Mouse (Mus musculus) ovary, postnatal 14 days (tissue): ENCODE results near the gene Sat2.

Source experiments
- DNase-seq: peaks from one replicate; pipeline ENCODE4 v3.0.0; 2022; ENCODE audit warnings: low spot score

Sat2 gene

DNA sequence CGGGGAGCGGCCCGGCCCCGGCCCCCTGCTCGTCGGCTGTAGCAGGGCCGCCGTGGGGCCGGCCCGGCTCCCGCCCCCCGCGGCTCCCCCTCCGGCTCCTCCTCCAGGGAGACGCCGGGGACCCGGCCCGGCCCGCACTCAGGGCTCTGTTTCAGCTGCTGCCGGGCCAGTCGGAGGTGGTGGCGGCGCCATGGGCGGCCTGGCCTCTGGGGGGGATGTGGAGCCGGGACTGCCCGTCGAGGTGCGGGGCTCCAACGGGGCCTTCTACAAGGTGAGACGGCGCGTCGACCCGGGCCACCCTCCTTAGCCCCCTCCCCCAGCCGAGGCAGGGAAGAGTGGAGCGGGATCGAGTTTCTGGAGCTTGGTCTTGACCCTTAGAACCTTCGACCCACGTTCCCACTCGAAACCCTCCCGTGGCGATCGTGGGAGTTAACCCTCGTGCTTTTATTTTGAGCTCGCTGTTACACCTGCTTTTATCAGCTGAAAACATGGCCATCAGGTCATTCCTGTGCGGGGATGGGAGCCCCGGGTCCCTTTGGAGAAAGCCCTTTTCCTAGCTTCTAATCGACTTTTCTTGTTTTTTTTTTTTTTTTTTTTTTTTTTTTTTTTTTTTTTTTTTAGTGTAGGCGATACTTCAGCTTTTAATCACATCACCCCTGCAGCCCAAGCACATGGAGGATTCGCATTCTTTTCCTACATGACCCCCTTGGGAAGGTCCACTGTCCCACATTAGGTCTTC is 11.5 kb downstream of the Sat2 start:
- peak; percentile 62 for DNase-seq

DNA sequence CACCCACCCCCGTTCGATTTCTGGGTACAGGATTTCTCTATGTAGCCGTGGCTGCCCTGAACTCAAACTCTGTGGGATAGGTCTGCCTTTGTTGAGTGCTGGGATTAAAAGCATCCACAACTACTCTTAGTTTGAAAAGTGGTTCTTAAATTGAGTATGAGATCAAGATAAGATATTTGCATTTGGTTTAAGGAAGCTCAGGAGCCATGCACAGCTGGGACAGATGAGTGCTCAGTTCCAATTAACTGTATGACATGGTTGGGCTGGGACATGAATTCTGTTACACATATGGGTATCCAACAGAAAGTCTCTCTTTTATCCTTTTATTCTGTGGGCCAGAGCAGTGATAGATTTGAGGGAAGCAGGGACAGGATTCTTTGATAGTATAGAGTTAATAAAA is 13.6 kb downstream of the Sat2 start:
- DNase-seq: no peak

DNA sequence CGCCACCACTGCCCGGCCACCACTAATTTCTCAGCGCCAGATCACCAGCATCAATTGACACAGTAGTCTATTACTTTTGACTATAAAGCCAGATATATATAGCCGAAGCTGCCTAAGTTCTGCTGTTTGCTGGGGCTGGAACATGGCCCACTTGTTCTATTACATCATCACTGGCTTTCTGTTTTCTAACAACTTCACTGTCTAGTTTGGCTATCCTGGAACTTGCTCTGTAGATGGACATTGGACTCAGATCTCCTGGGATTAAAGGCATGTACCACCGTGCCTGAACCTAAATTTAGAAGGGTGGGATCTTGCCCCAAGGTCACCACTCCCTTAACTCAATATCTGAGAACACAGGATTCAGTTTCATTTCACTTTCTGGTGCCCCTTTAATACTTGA is 24.0 kb downstream of the Sat2 start:
- no peak for DNase-seq

DNA sequence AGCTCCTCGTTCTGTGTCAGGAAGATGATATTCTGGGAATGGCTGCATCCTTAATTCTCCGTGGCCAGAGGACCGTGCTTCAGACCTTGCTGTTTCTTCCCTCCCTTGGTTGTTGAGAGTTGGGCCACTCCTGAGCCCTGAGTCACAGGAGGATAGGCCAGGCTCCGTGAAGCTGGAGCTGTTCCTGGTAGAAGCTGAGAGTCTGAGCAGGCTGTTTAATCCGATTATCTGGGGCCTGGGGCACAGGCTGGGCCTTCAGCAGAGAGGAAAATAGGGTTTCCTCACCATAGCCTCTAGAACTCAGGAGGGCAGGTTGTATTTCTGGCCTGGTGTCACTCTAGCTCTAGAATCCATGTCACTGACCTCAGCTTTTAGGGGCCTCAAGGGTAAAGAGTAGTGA is 31.6 kb downstream of the Sat2 start:
- no peak for DNase-seq

DNA sequence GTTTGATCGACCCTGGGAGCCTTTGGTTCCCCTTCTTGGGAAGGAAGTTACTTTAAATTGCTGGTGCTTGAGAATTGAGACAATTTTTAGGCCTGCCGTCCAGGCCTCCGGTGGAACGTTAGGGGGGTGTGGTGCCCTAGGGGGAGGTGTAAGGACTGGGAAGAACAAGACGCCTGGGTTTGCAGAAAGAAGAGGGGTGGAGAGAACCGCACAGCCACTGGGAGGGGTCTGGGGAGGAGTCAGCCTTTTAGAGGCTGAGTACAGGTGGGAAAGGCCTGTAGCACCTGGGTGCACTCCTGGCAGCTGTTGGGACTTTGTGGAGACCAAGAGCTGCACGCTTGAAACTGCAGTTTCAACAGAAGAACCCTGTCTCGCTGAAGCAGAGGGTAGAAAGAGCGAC is 32.9 kb downstream of the Sat2 start:
- DNase-seq: no peak

DNA sequence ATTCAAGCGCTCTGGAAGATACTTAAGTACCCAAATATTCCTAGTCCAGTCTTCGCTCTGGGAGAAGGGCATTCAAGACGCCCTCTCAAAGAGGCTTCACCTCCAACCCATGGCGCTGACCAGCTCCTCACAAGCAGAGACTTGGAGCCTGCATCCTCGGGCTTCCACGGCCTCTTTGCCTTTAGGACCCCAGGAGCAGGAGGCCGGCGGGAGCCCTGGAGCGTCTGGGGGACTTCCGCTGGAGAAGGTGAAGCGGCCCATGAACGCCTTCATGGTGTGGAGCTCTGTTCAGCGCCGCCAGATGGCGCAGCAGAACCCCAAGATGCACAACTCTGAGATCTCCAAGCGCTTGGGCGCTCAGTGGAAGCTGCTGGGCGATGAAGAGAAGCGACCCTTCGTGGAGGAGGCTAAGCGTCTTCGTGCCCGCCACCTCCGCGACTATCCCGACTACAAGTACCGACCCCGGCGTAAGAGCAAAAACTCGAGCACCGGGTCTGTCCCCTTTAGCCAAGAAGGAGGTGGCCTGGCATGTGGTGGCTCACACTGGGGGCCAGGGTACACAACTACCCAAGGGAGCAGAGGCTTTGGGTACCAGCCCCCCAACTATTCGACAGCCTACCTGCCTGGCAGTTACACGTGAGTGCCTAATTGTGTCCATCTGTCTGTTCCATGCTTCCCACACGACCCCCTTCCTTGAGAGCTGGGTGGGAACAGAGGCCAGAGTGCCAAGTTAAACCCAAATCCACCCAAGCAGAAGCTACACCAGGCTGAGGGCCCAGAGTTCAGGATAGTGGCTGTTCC is 33.6 kb downstream of the Sat2 start, which contains the start of gene Sox15:
TSS of gene Sox15 (plus strand) at position 51 of the 801 bp plus-strand sequence.
- DNase-seq: peak; percentile 56

DNA sequence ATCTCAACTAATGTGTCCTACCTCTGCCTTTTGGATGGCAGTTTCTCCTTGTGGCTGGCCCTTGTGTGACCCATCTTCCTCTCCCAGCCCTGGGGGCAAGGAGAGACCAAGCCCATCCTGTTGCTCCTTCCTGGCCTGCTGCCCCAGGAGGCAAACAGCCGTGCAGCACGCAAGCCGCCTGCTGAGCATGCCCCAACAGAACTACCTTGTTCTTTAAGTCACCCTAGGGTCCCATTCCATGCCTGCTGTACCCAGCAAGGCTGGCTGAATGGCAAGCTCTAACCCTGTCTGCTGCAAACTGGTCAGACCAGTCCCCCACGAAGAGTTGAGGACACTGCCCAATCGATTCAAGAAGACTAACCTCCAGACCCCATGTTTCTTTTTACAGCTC is 34.2 kb downstream of the Sat2 start:
- DNase-seq: no peak

DNA sequence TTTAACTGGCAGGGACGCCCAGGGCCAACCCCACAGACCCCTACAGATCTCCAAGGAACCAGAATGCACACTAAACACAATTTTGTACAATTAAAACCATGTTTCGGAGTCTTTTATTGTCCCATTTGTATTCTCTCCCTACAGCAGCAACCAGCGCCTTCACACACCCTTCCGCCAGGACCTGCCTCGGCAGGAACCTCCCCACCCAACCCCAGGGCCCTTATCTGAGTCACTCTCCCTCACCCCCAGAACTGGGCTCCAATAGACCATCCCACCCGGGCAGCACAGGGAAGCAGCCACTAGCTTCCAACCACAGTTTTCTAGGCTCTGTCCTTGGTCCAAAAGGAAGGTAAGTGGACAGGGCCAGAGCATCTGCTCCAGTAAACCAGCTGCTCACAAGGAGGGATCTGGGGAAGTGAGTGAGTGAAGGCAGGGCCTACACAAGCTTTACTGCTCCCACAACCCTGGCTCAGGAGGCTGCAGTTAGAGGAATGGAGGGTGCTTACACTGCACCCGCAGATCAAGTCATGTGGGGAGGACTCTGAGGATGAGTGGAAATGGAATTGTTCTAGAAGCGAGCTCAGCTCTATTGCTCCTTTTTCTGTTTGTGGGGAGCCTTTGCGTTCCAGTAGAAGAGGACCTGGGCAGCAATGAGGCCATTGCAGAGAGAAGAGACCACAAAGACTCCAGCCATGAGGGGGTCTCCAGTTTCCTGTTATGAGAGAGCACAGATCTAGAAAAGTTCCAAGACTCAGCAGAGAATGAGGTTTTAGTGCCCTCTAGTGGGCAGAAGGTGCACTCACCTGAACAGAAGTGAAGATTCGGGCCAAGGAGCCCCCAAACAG is 35.0 kb downstream of the Sat2 start:
- no peak for DNase-seq

DNA sequence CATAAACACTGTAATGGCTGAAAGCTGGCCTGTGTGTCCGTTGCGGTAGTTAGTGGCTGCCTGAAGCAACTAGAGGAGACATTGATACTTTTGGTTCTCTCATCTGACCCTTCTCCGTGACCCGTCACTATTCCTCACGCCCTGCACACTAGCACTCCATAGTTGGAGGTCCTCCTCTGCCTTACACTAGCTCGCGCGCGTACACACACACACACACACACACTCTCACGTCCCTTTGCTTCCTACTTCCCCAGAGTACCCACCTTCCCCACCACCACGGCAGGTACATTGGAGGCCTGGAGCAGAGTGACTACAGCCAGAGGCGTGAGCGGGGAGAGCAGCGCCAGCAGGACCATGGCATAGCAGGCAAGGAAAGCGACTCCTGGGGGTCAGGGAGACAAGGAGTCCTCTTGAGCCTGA is 35.6 kb downstream of the Sat2 start:
- no peak for DNase-seq

DNA sequence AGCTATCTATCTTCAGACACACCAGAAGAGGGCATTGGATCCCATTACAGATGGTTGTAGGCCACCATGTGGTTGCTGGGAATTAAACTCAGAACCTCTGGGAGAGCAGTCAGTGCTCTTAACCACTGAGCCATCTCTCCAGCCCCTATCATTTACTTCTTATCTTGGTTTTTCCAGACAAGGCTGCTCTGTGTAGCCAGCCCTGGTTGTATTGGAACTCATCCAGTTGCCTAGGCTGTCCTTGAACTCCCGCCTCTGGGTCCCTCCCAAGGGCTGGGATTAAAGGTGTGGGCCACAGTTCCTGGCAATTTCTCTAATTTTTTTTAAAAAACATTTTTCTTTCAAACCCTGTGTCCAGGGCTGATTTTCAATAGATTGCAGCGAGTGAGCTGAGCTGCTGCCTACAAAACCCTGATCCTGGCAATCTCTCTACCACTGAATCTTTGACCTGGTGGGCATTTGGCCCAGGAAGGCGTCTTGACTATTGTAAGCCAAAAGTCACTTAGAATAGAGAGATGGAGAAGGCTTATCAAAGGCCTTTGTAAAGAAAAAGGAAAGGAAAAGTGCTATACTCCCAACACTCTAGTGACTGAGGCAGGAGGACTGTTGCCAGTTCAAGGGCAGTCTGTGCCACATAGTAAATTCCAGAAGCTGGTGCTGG is 39.5 kb downstream of the Sat2 start:
- no peak for DNase-seq

DNA sequence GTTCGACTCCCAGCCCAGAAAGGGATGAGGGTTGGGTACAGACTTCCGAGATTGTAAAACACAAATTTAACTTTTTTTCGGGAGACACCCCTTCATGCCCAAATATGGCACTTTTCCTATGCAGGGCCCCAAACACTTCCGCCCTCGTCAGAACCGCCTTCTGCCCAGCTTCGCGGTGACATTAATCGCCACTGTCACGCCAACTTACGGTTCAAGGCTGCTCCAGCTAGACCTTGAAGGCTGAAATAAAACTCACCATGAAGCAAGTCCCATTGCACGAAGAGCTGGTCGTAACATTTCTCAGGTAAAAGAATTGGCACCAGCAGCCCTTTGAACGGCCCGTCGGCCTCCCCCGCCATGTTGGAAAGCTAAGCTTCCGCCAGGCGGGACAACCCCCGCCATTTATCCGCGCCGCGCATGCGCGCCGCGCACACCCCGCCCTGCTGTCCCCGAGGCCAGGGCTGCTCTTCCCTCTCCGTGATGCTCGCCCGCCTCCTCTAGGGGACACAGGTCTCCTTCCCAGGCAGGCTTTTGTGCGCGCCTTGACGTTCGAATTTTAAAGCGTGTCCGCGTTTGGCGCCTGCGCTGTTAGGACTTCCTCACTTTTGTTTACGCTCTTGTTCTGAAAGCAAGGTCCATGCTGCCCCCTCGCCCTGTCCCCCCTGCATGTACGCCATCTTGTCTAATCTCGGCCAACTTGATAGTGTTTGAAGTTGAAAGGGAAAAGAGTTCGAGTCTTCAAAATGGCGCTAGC is 40.6 kb downstream of the Sat2 start, which contains the start of gene Mpdu1:
TSS of gene Mpdu1 (minus strand) at position 430 of the 754 bp plus-strand sequence.
- DNase-seq: peak; percentile 78

DNA sequence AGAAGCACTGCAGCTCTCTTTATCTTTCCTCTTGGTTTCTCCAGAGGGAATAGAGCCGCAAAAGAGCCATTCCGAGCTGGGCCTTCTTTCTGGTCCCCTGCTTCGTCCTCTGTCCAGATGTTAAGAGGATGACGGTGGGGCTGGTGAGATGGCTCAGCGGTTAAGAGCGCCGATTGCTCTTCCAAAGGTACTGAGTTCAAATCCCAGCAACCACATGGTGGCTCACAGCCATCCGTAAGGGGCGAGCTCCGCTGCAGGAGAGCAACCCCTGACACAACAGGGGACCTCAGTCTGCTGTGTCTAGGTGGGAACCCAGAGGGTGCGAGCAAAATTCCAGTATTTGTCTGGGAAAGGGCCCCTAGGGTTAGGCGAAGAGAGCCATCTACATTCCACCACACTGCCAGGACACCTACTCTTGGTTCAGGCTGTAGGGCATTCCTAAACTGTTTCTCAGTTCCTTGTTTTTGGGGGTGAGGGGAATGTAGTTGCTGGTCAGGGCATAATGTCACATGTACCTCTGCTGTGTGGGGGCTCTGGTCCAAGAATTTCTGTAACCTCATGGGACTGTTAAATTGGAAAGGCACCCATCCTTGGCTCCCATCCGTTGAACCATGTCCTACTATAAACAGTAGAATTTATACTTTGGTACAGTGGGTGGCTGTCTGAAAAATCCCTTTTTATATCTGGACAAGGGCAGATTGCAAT is 41.3 kb downstream of the Sat2 start:
- DNase-seq: no peak

DNA sequence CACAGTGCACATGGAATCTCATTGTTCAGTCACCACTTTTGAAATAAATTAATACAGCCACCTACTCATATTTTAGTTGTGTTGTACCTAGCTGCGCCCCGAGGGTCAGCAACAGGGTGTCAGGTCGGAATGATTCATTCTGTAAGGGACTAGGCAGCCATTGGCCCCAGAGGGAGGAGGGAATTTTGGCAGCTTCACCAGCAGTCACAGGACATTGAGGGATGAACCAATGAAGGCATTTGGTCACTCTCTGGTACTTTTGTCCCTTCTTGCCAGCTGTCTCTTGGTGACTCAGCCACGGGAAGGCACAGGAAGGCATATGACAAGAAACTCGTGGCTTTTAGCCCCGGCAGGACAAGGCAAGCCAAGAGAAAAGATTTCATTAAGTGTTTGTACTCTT is 42.0 kb downstream of the Sat2 start:
- DNase-seq: no peak

DNA sequence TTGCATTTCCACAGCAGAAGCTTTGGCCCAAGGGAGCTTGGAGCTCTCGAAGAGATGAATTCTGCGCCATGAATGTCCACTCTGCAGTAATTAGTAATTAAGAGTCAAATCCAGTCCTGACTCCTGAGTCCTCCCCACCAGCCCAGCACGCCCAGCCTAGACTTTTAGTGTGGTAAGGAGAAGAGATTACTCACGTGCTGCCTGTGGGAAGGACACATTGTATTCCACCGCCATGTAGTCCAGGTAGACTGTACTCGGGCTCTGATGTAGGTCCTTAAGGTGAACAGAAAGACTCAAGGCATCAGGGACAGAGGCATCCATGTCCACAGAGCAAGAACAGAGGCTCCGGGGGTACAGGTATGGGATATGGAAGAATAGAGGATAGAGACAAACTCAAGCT is 43.0 kb downstream of the Sat2 start:
- no peak for DNase-seq

DNA sequence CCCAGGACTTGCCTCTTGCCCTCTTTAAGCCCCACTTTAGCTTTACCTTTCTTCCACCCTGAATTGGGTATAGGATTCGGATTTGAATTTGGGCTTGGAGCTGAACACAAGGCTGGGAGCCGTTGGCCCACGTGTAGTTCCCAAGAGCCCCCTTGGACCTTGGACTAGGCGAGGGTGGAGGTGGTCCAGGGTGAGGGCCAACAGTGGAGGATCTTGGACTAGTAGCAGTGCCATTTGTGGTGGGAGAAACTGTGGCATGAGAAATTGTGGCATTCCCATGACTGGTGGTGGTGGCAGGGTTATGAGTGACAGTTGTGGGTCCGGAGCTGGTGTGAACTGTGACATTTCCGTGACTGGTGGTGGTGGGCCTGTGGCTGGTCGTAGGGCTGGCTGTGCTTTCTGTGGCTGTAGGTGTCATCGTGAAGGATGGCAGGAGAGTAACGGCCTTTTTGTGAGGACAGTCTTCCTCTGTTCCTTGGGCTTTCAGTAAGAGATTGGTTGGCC is 43.7 kb downstream of the Sat2 start:
- no peak for DNase-seq

DNA sequence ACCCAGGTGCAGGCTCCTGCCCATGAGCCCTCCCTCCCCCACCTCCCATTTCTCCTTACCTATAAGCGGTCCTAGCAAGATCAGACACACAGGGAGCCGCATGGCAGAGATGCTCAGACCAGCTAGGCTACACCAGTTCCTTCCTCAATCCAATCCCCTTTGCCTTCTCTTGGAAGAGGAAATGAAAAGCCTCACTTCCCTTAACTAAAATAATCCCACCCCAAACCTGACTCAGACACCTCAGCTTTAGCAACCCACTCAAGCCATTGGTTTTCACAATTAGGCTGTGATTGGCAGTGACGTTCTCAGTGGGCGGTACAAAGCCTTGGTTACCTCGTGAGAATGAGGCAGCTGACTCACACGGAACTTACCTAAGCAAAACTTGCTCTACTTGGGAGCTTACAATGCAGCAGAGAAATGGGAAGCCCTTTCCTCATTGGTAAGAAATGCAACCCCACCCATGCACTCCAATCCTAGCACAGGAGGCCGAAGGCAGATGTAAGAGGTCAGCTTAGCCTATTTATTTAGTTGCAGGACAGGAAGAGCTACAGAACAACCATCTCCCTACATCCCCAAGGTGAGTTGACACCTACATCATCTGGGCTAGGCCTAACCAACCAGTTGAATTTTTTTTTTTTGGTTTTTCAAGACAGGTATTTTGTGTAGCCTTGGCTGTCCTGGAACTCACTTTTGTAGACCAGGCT is 44.3 kb downstream of the Sat2 start, which contains the start of gene Cd68:
TSS of gene Cd68 (minus strand) at position 193 of the 704 bp plus-strand sequence.
- DNase-seq: no peak

DNA sequence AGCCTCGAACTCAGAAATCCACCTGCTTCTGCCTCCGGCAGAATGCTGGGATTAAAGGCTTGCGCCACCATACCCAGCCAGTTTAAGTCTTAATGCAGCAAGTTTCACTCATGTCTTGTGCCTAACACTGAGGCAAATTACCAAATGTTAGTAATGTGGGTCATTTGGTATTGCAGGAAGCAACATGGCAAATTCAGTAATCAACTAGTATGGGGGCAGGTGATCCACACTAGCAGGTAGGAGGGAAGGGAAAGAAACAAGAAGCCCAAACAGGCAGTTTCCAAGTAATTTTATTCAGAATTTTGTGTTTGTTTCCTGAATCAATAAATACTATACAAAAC is 44.8 kb downstream of the Sat2 start:
- no peak for DNase-seq

DNA sequence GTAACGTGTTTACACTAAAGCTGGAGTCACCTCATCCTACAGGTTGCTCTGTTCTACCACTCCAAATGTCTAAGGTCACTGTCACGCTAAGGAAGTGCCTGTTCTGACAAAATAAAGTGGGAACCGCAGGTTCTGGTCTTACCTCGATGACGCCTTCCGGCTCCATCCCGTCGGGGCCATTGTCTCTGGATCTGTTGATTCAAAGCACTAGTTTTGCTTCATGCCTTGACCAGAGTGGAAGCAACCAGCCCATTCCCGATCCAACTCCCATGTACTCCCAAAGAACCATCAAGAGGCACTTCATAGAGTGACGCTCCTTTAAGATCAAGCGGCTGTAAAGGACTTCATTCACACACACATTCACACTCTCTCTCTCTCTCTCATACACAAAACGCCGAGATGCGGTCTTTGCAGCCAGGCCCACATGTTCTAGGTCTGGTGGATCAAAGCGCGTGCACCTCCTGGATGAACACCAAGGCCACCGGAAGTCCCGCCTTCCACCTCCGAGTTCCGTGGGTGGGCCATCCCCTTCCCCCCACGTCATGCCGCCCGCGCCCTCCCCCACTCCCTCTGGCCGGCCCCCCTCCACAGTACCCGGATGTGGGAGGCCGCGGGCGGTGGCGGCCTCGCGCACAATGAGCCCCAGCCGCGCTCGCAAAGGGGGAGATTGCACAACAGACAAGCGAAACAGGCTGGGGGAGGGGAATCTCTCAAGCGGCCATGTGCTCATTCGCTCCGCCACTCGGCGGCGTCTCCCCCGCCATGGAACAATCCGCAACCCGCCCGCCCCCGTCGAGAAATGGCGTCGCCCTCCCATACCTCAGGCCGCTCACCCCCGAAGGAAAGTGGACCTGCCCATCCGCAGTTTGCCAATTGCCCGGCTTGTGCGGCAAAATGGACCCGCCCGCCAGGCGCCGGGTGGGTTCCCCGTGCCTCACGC is 49.2 kb downstream of the Sat2 start:
- peak; percentile 92 for DNase-seq

DNA sequence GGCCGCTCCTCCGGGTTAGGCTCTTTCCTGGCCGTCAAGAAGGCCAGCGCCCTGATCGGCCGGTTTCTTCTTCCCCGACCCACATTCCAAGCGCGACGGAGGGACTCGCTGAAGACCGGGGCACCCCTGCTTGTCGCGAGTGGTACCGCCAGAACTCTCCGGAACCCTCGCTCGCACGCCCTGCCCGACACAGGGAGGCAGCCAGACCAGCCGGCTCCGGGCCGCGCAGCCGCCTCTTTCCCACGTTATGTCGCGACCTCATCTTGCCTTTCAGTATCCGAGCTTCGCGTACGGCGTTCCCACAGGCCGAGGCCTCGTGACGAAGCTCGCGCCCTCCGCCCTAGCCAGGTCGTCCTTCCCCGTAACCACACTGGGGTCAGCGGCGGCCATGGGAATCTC is 49.9 kb downstream of the Sat2 start:
- no peak for DNase-seq
